Mouse (Mus musculus) left cerebral cortex, adult 8-10 months (tissue): ENCODE results near the gene Slc7a8. TPM values are rescaled to one million over a fixed set of nuclear protein-coding genes. Genes with fewer than 3 reads are reported as not detected.
A peak's percentile ranks its signal among the peaks of the same experiment; 100 is the strongest.

Experiments used
- DNase-seq, 2 experiments: peaks; one replicate each; pipeline ENCODE4 v3.0.0; 2022; ENCODE audit warnings: low spot score in 2 of 2
- total RNA-seq, 4 experiments: library from RNA; stranded (reverse); gene quantifications; 2 replicates each; pipeline ENCODE4 v1.2.4; 2022

The Slc7a8 gene
- total RNA-seq, 4 experiments from 2014 or later, result 54.5 to 60.7 (median 58.5) TPM

GRCm38 (mm10) chr14:54701298-54701697, 80.4 kb downstream of the Slc7a8 start:
- DNase-seq, result peak in 1 of 2 experiments; percentile 59

- DNase-seq, result no peak
Observed at GRCm38 (mm10) chr14:54699586-54699985, 82.2 kb downstream of the Slc7a8 start.

GRCm38 (mm10) chr14:54698733-54699132, 83.0 kb downstream of the Slc7a8 start, which contains the start of gene Gm29776:
Gene Gm29776 (minus strand): TSS chr14:54698833.
- DNase-seq, result no peak

- DNase-seq, result no peak
Observed at GRCm38 (mm10) chr14:54696752-54697151, 85.0 kb downstream of the Slc7a8 start.

DNA sequence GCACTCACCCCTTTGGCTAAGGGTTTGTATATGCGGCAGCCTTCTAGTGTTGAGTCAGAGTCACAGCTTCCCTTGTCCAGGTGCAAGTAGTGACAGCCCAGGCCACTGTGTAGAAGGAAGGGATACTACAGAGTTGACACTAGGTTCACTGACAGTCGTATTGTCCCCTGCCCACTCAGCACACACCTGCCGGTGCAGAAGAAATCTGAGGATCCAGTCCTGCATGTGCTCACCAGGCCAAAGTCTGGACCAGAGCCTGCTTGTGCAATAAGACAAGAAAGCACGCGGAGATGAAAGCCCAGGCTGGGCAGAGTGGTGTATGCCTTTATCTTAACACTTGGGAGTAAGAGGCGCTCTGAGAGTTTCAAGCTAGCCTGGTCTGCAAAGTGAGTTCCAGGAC, 86.7 kb downstream of the Slc7a8 start:
- no peak for DNase-seq

GRCm38 (mm10) chr14:54687251-54687650, 94.5 kb downstream of the Slc7a8 start:
- DNase-seq, result no peak

DNA sequence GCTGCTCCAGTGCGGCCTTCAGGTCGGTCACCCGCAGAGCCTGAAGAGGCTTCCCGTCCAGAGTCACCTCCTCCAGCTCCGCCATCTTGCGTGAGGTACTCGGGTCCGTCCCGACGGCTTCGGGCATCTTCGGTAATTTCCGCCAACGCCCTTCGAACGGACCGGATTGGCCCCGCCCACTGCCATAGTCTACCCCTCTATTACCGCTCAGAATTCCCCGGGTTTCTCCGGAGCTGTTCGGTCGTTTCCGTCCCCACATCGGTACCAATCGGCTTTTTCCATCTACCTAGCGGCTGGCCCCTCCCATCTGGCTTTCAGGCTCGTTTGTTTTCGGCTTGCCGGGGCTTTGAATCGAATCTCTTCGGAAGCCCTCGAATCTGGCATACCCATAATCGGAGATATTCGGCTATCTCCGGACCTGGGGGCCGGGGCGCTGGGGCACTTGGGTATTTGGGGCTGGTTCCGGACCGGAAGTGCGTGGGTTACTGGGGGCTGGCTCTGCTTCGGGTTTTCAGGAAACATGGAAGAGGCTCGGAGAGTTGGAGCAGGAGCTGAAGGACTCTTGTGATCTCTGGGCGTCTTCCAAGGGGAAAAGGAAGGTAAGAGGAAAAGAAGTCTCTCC, 95.1 kb downstream of the Slc7a8 start, which contains the start of gene Acin1:
TSS of gene Acin1 (minus strand) at position 410 of the 622 bp plus-strand sequence.
- peak; percentile 99 to 100 for DNase-seq

GRCm38 (mm10) chr14:54686063-54686521, 95.7 kb downstream of the Slc7a8 start, which contains the start of gene 1700123O20Rik:
Gene 1700123O20Rik (plus strand): TSS chr14:54686216.
- no peak for DNase-seq

DNA sequence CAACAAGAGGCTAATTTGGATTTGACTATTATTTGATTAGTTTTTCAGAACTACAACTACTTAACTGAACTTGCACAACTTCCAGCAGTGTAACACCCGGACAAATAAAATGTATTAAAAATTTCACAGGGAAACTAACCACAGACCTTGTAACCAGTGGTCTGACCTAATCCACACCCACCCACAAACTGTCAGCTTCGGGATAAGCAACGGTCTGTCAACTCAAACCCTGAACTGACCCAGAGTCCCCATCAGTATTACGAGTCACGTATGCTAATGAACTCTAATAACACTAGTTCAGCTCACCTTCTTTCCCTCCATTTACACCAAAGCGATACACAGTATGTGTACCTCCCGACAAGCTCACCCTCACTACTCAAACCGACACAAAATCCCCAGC, 96.3 kb downstream of the Slc7a8 start:
- no peak for DNase-seq

- no peak for DNase-seq
Observed at GRCm38 (mm10) chr14:54682396-54682795, 99.3 kb downstream of the Slc7a8 start.

- no peak for DNase-seq
Observed at GRCm38 (mm10) chr14:54678657-54679304, 103.0 kb downstream of the Slc7a8 start.

DNA sequence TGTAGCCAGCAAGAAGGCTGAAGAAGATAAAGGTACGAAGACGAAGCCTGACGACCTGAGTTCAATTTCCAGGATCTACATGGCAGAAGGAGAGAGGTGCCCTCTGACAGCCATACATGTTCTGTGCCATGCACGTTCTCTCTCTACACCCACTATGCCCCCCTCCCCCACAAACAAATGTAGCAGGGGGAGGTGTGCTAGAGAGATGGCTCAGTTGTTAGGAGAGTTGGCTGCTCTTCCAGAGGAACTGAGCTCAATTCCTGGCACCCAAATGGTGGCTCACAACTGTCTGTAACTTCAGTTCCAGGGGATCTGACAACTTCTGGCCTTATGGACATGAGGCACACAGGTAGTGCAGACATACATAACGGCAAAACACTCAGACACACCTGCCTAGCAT, 105.5 kb downstream of the Slc7a8 start:
- no peak for DNase-seq

DNA sequence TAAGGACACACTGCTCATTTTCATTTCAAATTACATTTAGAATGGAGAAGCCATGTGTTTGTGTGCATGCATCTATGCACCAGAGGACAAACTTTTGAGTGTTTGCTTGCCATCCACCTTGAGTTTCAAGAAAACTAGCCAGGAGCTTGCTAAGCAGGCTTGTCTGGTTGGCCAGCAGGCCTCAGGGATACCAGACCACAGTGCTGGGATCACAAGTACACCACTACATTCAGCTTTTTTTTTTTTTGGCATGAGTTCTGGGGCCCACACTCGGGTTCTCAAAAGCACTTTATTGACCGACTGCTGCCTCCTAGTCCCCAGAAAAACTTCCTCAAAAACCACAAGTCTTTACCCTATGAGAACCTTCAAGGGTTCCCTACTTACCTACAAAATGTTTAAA, 107.4 kb downstream of the Slc7a8 start:
- DNase-seq, result no peak

Other genes with a start within 250 kb of the Slc7a8 start
- 1 to 10 TPM; 3.0 to 4.7 (median 3.4) TPM for gene Haus4, start 227.3 kb downstream of the Slc7a8 start, total RNA-seq
- 1 to 10 TPM; 1.3 to 2.4 (median 1.7) TPM for gene Ajuba, start 204.4 kb downstream of the Slc7a8 start, total RNA-seq
- 1 to 10 TPM; 4.7 to 6.3 (median 5.7) TPM for gene 4931414P19Rik, start 176.0 kb downstream of the Slc7a8 start, total RNA-seq
- 100 to 1,000 TPM; 151 to 185 (median 175) TPM for gene Psmb5, start 163.9 kb downstream of the Slc7a8 start, total RNA-seq
- under 1 TPM in 3 of 4 experiments, not detected in 1; 0.14 to 0.63 (median 0.14) TPM for gene Psmb11, start 160.5 kb downstream of the Slc7a8 start, total RNA-seq
- gene Gm17606, start 141.0 kb downstream of the Slc7a8 start, total RNA-seq, result not detected
- gene Cdh24, start 140.6 kb downstream of the Slc7a8 start, total RNA-seq, result 1 to 10 TPM; 7.5 to 8.1 (median 7.8) TPM
- 10 to 100 TPM; 17.0 to 22.4 (median 19.2) TPM for gene 1700123O20Rik, start 95.7 kb downstream of the Slc7a8 start, total RNA-seq
- gene Acin1, start 95.0 kb downstream of the Slc7a8 start, total RNA-seq, result 100 to 1,000 TPM; 154 to 188 (median 170) TPM
- gene Gm29776, start 83.1 kb downstream of the Slc7a8 start, total RNA-seq, result not detected
- not detected for gene Cebpe, start 69.8 kb downstream of the Slc7a8 start, total RNA-seq
- gene Rnf212b, start 32.2 kb upstream of the Slc7a8 start, total RNA-seq, result not detected
- gene Homez, start 89.0 kb upstream of the Slc7a8 start, total RNA-seq, result 10 to 100 TPM; 22.5 to 34.9 (median 24.2) TPM
- gene Ppp1r3e, start 95.6 kb upstream of the Slc7a8 start, total RNA-seq, result 10 to 100 TPM; 20.6 to 24.9 (median 22.7) TPM
- 100 to 1,000 TPM; 127 to 134 (median 132) TPM for gene Bcl2l2, start 101.4 kb upstream of the Slc7a8 start, total RNA-seq
- gene Gm20521, start 101.5 kb upstream of the Slc7a8 start, total RNA-seq, result 1 to 10 TPM in 3 of 4 experiments, not detected in 1; 1.5 to 6.7 (median 4.2) TPM
- 100 to 1,000 TPM; 231 to 262 (median 243) TPM for gene Pabpn1, start 110.6 kb upstream of the Slc7a8 start, total RNA-seq
- gene Slc22a17, start 131.2 kb upstream of the Slc7a8 start, total RNA-seq, result 100 to 1,000 TPM; 565 to 622 (median 604) TPM
- 10 to 100 TPM in 1 of 4 experiments, 1 to 10 TPM in 3; 8.9 to 10.3 (median 9.1) TPM for gene Efs, start 144.2 kb upstream of the Slc7a8 start, total RNA-seq
- under 1 TPM in 1 of 4 experiments, not detected in 3; 0.53 TPM for gene Il25, start 150.7 kb upstream of the Slc7a8 start, total RNA-seq
- 10 to 100 TPM; 60.3 to 67.9 (median 64.0) TPM for gene Cmtm5, start 154.3 kb upstream of the Slc7a8 start, total RNA-seq
- gene Myh6, start 185.0 kb upstream of the Slc7a8 start, total RNA-seq, result 1 to 10 TPM; 5.3 to 9.9 (median 7.7) TPM
- gene Gm17428, start 195.0 kb upstream of the Slc7a8 start, total RNA-seq, result not detected
- gene Myh7, start 212.7 kb upstream of the Slc7a8 start, total RNA-seq, result 10 to 100 TPM in 3 of 4 experiments, 1 to 10 TPM in 1; 10.0 to 21.2 (median 13.1) TPM
- gene Ngdn, start 233.5 kb upstream of the Slc7a8 start, total RNA-seq, result 10 to 100 TPM; 30.2 to 34.4 (median 32.0) TPM